Mouse (Mus musculus): ENCODE results near the gene Yrdc.
A peak's percentile ranks its signal among the peaks of the same experiment; 100 is the strongest.

Yrdc gene

DNA sequence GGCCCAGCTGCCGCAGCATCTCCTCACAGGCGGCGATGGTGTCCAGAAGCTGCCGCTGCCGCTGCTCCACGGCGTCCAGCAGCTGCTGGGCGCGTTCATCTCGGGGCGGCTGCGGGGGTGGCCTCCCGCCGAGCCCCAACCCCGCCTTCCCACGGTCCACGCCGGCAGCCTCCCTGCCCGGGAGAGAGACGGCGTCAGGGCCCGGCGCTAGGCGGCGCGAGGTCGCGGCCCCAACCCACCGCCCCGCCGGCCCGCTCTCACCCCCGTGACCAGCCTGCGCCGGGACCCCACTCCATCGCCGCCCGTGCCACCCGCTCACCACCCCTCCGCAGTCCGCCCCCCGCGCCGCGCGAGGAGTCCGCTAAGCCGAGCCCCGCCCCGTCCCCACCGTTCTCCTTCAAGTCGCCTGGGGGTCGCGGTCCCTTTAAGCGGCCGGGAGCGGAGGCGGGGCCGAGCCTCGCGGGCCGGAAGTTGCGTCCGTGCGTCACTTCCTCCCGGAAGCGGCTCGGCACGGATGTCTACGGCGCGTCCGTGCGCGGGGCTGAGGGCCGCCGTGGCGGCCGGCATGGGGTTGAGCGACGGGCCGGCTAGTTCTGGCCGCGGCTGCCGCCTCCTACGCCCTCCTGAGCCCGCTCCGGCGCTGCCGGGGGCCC lies at the start of gene Yrdc:
Gene Yrdc (plus strand): TSS at position 419 of the 653 bp plus-strand sequence.
- DNase-seq (ENCODE audit: extremely low spot score, low spot score), result peak; percentile 96

DNA sequence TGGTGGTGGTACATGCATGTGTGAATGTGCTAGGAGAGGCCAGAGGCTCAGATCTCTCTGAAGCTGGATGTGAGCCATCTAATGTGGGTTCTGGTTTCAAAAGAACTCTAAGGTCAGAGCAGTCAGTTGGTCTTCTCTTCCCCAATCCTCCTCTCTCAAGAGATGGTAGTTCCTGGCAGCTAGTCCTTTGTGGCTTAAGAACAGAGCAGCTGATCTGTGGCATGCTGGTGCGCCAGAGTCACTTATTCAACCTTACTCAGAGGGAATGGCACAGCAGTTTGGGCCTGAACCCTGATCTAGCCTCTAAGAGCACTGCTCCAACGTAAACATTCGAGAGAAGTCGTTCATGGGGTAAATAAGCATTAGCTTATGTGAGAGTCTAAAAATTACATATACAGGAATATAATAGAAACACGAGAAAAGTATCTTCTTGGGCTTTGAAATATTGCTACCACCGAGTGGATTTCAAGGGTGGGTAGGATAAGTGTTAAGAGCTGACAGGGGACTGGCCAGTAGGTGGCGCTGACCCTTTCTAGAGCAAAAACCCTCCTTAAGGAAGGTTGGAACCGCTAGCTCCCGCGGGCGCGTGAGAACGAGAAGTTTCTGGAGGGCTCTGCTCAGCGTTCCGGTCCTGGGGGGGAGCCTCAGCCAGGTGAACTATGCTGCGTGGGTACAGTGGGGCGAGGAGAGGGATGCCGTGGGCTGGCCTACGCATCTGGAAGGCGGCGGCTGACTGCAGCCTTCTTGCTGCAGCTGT lies 48.7 kb upstream of the Yrdc start, which contains the start of gene Mtf1:
Gene Mtf1 (plus strand): TSS at position 553 of the 757 bp plus-strand sequence.
- peak; percentile 88 for DNase-seq (ENCODE audit: extremely low spot score, low spot score)

DNA sequence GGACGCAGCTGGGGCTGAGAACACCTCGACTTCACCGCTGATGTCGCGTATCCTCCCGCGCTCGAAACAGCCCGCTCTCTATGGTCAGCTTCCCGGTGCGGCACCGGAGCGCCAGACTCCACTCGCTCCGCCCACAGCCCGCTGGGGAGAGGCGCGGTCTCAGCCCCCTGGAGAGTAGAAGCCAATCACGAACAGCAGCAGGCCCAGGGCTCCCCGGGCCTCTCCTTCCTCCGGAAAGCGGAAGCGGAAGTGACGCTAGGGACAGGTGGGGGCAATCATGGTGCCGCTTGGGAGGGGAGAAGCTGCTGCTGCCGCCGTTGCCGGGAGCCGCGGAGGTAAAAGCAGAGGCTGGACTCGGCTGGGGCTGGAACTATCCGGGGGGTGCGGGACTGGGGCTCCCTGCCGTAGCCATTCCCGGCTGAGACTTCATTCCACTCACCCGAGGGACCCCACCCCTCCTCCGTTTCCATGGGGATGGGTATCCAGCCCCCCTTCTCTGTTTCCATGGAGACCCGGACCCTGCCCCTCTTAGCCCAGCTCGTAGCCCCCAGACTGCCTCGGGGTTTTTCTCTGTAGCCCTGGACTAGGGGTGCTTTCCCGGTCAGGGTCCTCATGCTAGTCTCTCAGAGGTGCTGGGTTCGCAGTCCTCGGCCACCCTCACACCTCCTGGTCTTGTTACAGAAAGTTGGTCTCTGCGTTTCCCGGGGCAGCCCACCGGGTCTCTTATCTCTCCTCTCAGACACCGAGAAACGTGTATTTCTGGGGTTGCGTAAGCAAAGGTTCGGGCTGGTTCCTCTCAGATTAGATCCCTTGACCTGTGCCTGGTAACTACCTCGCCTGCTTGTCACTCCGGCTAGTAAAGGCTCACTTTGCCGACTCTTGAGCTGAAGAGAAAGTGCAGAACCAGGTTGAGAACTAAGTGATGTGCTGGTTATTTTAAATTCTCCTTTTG lies 47.9 kb upstream of the Yrdc start:
- DNase-seq (ENCODE audit: extremely low spot score, low spot score), result peak; percentile 99

DNA sequence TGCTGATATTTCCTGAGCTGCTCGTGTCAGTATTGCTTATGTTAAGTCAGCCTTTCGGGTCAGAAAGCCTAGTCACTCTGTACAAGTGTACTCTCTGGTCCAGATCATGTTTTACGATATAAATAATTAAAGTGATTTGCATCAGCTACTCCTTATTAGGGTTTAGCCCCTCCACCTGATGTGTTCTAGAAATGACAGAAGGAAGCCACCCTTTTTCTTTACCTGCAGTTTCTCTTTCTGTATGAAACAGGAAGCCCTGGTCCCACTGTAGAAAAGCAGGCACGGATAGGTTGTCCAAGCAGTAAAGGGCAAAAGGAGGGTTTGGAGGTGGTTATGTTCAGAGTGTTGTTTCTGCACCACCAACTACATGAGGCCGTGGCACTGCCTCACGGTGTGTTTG lies 47.1 kb upstream of the Yrdc start:
- no peak for DNase-seq (ENCODE audit: extremely low spot score, low spot score)

DNA sequence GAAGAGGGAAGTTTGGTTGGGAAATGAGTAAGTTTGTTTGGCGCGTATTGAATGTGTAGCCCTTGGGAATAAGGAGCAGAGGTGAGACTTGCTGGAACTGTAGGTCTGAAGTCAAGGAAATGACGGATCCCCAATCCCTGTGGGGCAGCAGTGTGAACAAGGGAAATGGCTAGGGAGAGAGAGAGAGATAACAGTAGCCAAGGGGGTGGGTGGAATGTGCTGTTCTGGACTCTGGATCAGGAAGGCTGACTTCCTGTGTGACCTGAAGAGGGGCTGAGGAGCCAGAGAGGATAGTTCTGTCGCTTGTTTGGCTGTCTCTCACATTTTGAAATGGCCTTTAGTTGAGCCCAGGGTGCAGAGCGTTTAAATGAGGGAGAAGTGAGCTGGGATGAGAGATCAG lies 42.0 kb upstream of the Yrdc start:
- DNase-seq (ENCODE audit: extremely low spot score, low spot score), result no peak

DNA sequence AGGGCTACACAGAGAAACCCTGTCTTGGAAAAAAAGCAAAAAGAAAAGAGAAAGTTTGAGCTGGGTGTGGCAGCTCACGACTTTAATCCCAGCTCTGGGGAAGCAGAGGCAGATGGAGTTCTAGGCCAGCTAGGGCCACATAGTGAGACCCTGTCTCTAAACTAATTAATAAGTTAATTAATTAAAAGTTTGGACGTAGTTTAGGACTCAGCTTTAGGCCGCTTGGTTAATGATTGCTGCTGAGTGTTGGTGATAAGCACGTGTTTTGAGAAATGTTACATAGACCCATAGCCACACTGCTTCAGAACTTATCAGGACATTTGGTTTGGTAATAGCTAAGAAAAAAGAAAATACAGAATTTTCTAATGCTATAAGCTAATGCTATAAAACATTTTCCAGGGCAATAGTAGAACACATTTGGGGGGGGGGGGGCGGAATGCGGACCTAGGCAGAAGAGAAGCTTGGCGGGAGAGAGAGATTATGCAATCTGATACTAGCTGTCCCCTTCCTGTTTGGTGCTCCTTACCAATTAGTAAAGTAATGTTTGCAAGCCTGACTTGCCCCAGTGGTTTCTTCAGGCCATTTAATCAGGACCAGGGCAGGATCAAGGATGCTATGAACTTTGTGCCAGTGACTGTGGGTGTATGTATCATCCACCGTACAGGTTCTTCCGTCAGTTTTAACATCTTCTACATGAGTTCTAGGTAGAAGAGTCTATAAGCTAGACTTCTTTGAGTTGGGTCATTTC lies 41.2 kb upstream of the Yrdc start:
- DNase-seq (ENCODE audit: extremely low spot score, low spot score), result no peak

DNA sequence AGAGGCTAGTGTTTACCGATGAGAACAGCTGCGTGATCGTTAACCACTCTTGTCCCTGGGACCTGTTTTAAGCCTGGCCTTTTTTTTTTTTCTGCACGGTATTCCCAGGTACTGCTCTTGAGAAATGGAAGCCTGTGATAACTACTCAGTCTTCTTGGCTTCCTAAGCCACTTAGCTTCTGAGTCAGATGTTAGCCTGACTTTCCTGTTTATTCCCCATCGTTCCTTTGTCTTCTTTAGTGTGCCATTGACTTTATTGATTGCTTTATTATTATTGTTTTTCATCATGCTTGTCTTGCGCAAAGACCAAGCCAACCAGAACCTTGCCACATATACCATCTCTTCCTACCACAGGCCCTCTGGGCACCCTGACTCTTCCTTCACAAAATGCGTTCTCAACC lies 40.4 kb upstream of the Yrdc start:
- no peak for DNase-seq (ENCODE audit: extremely low spot score, low spot score)

DNA sequence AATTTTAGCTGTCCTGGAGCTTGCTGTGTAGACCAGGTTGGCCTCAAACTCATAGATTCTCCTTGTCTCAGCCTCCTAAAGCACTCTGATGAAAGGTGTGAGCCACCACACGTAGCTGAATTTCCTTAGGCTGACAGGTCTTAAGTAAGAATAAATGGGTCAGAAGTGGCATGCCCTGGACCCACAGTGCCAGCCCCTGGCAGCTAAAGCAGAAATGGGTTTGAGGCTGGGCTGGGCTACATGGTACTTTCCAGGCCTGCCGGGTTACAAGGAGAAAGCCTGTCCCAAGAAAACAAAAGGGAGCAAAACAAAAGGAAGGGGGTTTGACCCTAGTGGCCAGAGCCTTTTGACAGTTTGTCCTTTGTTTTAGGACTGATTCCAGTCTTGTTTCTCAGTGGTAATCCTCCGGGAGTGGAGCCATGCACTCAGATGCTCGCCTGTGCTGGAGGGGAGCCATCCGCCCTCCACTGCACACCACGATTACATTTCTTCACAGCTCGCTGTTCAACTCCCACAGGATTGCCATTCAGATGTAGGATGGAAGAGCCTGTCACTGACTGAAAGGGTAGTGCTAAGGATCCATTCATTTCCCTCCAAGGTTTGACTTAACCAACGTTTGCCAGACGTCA lies 39.0 kb upstream of the Yrdc start:
- no peak for DNase-seq (ENCODE audit: extremely low spot score, low spot score)

DNA sequence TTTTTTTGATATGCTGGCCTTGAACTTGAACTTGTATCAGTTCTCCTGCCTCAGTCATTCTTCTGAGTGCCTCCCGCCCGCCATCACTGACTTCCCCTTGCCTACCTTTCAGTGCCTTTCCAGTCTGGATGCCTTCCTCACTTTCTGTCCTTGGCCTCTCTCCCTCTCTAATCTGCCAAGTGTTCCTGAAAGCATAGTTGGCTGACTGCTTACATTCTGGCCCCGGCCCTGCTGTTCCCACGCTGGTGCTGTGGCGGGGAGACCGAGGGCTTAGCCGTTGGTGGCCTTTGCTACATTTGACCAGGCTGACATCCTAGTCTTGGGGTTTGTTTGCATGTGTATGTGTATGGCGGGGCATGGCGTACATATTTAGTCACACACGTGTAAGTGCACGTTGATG lies 34.6 kb upstream of the Yrdc start:
- no peak for DNase-seq (ENCODE audit: extremely low spot score, low spot score)

DNA sequence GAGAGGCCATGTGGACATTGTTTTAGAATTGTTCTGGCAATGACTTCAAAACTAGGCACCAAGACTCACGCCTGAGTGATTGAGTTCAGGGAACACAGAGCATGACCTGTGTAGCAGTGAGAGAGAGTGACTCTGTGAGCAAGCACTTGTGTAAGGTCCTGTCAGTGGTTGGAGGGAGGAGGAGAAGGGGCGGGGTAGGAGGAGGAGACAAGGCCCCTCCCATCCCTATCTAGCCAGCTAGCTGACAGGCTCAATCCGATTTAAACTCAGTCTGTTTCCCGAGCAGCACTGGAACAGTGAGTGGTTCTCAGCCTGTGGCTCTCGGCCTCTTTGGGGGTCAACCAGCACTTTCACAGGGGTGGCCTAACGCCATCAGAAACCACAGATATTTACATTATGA lies 32.7 kb upstream of the Yrdc start:
- DNase-seq (ENCODE audit: extremely low spot score, low spot score), result peak; percentile 18

DNA sequence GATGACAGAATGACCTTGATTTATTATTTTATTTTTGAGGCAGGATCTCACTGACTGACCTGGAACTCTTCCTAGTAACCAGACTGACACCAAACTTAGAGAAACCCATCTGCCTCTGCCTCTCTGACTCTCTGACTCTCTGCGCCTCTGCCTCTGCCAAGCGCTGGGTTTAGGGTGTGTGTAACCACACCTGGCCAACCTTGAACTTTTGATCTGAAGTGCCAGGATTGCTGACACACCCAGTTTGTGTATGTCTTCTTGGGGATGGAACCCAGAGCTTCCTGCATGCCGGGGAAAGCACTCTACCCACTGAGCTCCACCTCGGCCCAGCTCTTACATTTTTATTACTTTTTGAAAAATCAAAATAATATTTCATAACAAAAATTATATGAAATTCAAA lies 31.6 kb upstream of the Yrdc start:
- no peak for DNase-seq (ENCODE audit: extremely low spot score, low spot score)

DNA sequence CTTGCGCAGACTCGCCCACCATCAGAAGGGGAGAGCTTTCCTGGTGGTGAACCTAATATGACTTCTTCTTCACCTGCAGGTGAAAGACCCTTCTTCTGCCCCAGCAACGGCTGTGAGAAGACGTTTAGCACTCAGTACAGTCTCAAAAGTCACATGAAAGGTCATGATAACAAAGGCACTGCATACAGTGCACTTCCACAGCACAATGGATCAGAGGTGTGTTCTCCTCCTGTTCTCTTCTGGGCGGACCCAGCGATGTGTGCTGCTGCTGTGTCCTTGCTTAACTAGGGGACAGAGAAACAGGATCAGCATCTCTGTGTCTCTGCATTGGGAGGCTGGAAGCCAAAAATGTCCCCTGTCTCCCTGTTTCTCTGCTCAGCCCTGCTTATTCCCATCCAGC lies 25.5 kb upstream of the Yrdc start:
- DNase-seq (ENCODE audit: extremely low spot score, low spot score), result no peak

DNA sequence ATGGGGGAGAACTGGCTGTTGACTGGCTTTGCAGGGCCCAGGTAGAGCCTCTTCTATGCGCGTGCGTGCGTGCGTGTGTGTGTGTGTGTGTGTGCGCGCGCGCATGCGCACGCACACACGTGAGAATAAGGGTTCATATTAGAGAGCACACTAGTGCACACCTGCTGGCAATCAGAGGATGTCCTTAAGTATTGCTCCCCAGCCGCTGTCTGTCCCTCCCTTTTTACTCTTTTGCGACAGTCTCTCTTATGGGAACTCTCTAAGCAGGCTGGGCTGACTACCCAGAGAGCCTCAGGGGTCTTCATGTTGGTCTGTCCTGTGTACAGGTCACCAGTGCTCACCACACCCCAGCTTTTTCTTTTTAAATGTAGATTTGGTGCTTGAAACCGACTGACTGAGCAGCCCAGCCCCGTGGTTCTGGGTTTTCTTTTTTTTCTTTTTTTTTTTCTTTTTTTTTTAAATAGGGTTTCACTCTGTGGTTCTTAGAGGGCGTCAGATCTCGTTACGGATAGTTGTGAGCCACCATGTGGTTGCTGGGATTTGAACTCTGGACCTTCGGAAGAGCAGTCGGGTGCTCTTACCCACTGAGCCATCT lies 25.0 kb upstream of the Yrdc start:
- DNase-seq (ENCODE audit: extremely low spot score, low spot score), result no peak

DNA sequence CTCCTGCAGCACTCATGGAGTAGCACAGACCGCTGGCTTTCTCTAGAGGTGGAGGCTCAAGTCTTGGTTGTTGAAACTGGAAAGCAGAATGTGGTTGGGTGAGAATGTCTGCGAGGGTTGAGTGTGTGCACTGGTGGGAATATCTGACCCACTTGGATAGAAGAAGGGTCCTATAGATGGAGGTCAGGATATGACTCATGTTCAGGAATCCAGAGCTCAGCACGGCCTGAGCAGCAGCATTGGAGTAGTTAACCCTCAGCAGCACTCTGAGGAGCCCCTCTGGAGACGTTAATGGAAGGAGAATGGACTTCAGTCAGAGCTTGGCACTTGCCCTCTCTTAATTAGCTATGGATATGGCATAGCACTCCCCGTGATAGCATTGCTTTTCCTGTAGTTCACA lies 20.8 kb upstream of the Yrdc start:
- DNase-seq (ENCODE audit: extremely low spot score, low spot score), result no peak

DNA sequence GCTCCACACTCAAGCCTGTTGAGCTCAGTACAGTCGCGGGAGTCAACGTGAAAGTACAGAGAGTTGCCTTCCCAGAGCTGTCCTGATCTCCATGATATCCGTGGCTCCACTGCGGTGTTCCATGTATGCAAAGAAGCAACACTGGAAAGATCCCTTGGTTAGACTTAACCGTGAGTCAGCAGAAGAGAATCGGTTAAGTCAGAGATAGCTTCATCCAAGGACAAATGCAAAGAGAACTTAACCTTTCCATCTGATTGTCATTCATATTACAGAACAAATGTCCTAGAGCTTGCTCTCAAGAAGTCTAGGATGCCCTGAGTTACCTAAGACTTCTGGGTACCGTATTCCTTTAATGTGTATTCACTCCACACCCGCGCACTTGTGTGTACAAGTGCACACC lies 17.7 kb upstream of the Yrdc start:
- no peak for DNase-seq (ENCODE audit: extremely low spot score, low spot score)

DNA sequence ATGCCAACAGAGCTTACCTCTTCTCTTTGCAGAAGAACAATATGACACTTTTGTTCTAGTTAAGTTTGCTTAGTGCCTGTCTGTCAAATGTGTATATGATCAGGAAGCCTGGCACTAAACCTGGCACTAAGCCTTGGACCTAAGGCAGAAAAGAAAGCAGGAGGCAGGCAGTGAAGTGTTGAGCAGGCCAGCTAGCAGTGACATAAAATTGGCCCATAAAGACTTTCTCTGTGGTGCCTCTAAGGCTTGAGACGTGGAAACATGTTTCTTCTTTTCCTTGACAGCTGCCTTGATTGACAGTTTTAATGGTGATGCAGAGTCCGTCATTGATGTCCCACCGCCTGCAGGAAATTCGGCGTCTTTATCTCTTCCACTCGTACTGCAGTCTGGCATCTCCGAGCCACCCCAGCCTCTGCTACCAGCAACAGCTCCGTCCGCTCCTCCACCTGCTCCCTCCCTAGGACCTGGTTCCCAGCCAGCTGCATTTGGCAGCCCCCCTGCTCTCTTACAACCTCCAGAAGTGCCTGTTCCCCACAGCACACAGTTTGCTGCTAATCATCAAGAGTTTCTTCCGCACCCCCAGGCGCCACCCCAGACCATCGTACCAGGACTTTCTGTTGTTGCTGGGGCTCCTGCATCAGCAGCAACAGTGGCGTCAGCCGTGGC lies 12.3 kb upstream of the Yrdc start:
- no peak for DNase-seq (ENCODE audit: extremely low spot score, low spot score)

DNA sequence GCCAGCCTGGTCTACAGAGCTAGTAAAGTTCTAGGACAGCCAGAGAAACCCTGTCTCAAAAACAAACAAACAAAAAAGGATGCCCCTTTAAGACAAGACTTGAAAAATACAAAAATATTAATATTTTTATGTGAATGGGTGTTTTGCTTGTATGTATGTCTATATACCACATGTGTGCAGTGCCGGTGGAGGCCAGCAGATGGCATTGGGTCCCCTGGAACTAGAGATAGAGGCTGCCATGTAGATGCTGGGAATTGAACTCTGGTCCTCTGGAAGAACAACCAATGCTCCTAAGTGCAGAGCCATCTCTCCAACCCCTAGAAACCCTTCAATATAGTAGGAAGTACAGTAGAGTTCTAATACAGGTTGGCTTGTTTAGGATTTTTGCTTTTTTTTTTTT lies 9.5 kb upstream of the Yrdc start:
- no peak for DNase-seq (ENCODE audit: extremely low spot score, low spot score)

DNA sequence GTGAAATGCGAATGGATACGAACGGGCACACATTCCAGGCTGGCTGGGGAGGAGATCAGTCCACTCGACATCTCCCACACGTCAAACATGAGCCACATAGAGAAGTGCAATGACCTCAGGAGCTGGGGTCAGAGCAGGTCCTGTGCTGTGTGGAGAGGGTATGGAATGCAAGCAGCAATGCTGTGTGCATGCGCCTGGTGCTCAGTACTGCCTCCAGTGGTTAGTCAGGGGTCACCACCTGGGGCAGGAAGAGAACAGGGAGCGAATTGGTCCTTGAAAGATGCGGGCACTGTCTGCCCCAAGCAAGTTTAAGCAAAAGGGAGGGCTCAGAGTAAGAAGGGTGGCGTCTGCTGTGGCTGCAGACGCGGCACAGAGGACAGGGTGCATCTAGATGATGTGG lies 7.0 kb upstream of the Yrdc start:
- peak; percentile 35 for DNase-seq (ENCODE audit: extremely low spot score, low spot score)

DNA sequence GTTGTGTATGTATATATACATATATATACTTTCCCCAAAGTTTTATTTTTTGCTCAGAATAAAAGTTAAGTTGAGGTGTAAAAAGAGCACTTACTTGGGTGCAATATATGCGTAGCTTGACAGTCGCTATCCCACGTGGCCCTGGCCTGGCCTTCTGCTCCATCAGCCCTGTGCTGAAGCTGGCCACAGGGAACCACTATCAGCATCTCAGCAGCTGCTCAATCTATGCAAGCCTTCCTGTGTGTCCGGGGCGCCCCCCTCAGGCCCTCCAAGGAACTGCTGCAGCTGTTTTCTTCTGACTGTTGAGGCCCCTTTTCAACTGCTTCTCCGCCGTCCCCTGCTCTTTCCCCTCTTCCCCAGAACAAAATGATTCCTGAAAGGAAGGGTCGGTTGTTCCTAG lies 2.9 kb upstream of the Yrdc start:
- peak; percentile 86 for DNase-seq (ENCODE audit: extremely low spot score, low spot score)
